Mouse (Mus musculus): ENCODE data around the gene Trmt2a. TPM values are rescaled to one million over a fixed set of nuclear protein-coding genes. Genes with fewer than 3 reads are reported as not detected.

Trmt2a gene
- polyA plus RNA-seq (2012), result 90.5 and 92.7 TPM in 2 replicates

GRCm38 (mm10) chr16:18248433-18249363, at the start of gene Trmt2a, which contains the start of gene Ranbp1:
Trmt2a (plus strand) TSS chr16:18248679.
Ranbp1 (minus strand) TSS chr16:18248732.
- TF ChIP-seq GATA1 (IDR thresholded peaks at IDR 0.05; ENCODE audit: low read length), result no peak

- TF ChIP-seq GATA1 (IDR thresholded peaks at IDR 0.05; ENCODE audit: low read length), result no peak
These were observed 48.4 kb upstream of the Trmt2a start for GRCm38 (mm10) chr16:18200062-18200461.

GRCm38 (mm10) chr16:18201620-18202019, 46.9 kb upstream of the Trmt2a start:
- TF ChIP-seq GATA1 (IDR thresholded peaks at IDR 0.05; ENCODE audit: low read length), result no peak

DNA sequence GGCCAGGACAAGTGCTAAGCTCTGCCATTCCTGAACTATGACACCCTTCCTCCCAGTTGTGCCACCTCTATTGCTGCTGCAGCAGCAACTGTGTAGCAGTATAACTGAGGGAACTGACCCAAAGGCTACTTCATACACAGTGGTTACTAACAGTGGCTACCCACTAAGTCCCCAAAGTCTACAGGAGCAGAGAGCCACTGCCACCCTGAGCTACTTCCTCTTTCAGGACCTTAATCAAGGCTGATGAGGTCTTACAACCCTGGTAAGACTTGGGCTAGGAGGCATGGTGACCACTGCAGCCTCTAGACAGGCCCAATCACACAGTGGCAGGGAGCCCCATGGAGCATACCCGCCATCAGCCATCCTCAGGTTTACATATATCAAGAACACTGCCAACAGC, 46.4 kb upstream of the Trmt2a start:
- no peak for TF ChIP-seq GATA1 (IDR thresholded peaks at IDR 0.05; ENCODE audit: low read length)

- TF ChIP-seq GATA1 (IDR thresholded peaks at IDR 0.05; ENCODE audit: low read length), result no peak
These were observed 44.9 kb upstream of the Trmt2a start for GRCm38 (mm10) chr16:18203430-18204091.

DNA sequence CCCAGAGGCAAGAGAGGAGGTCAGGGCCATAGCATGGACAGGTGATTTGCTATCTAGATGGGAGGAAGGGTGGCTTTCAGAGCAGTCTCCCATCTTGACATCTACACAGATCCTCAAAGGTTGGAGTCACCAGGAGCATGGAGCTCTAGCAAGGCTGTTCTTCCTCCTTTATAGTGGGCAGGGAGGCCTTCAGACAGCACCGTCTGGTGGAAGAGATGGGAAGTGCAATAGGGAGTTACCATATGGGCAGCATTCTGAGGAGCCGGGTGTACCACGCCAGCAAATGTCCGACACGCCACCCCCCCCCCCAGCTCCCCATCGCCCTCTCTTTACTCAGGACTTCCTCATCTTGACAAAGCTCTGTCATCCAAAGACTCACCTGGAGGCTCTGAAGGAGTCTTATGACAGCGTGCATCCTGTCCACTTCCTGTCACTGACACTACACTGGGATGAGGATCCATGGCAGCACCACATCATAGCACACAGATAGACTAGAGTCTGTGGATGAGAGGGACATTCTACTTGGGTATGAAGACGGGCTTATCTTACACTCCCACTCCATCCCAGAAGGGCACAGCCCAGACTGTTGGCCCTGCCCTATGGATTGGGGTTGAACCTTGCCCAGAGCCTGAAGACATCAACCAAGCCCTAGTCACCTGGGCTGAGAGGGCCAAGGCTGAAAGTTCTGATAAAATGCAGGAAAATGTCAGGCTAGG, 37.6 kb upstream of the Trmt2a start:
- TF ChIP-seq GATA1 (IDR thresholded peaks at IDR 0.05; ENCODE audit: low read length), result no peak

- no peak for TF ChIP-seq GATA1 (IDR thresholded peaks at IDR 0.05; ENCODE audit: low read length)
These were observed 36.9 kb upstream of the Trmt2a start for GRCm38 (mm10) chr16:18211417-18212171.

- TF ChIP-seq GATA1 (IDR thresholded peaks at IDR 0.05; ENCODE audit: low read length), result no peak
These were observed 34.8 kb upstream of the Trmt2a start for GRCm38 (mm10) chr16:18213689-18214088.

DNA sequence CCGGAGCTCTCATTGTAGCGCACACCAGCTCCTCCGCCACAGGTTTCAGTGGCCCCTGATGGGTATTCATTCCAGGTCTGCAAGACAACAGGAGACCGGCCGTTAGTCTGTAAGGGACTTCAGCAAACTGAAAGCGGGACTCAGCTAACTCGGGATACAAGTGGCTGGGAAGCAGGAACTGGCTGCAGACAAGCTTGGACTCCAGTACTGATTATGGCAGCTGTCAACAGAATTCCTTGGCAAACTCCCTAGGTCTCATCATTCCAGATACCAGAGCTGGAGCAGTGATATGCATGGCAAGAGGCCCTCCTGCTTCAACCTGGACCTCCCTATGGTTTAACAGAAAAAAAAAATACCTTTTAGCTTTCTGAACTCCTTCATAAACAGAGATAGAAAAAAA, 33.6 kb upstream of the Trmt2a start:
- no peak for TF ChIP-seq GATA1 (IDR thresholded peaks at IDR 0.05; ENCODE audit: low read length)

GRCm38 (mm10) chr16:18217579-18217978, 30.9 kb upstream of the Trmt2a start, which contains the start of gene Ccdc188:
Ccdc188 (plus strand) TSS chr16:18217879.
- TF ChIP-seq GATA1 (IDR thresholded peaks at IDR 0.05; ENCODE audit: low read length), result no peak

- no peak for TF ChIP-seq GATA1 (IDR thresholded peaks at IDR 0.05; ENCODE audit: low read length)
These were observed 29.9 kb upstream of the Trmt2a start for GRCm38 (mm10) chr16:18218580-18218996.

GRCm38 (mm10) chr16:18220001-18220400, 28.5 kb upstream of the Trmt2a start:
- TF ChIP-seq GATA1 (IDR thresholded peaks at IDR 0.05; ENCODE audit: low read length), result no peak

- no peak for TF ChIP-seq GATA1 (IDR thresholded peaks at IDR 0.05; ENCODE audit: low read length)
These were observed 27.5 kb upstream of the Trmt2a start for GRCm38 (mm10) chr16:18220856-18221542.

GRCm38 (mm10) chr16:18221543-18221898, 27.0 kb upstream of the Trmt2a start:
- no peak for TF ChIP-seq GATA1 (IDR thresholded peaks at IDR 0.05; ENCODE audit: low read length)
